Mouse (Mus musculus) MEL (cell line): ENCODE results near the gene Asap3.

ENCODE experiments used
- EP300 ChIP-seq, 2 experiments: IDR thresholded peaks; 2 replicates each; pipeline ENCODE4 v1.6.1; 2011; ENCODE audit warnings: improper control_type of control experiment in 2 of 2, low read length in 2 of 2, low read depth in 1 of 2, mild to moderate bottlenecking in 1 of 2
- ETS1 ChIP-seq: IDR thresholded peaks from 2 replicates; pipeline ENCODE4 v1.6.1; 2012; ENCODE audit warnings: low read depth, mild to moderate bottlenecking, inconsistent platforms, low read length, improper control_type of control experiment, moderate library complexity
- GABPA ChIP-seq: IDR thresholded peaks from 2 replicates; pipeline ENCODE4 v1.6.1; 2012; ENCODE audit warnings: low read depth, mild to moderate bottlenecking, inconsistent platforms, low read length, improper control_type of control experiment, moderate library complexity
- GATA1 ChIP-seq: IDR thresholded peaks from 2 replicates; pipeline ENCODE4 v1.6.1; 2011; ENCODE audit warnings: low read depth, low read length, improper control_type of control experiment
- MAFK ChIP-seq: IDR thresholded peaks from 2 replicates; pipeline ENCODE4 v1.6.1; 2011; ENCODE audit warnings: low read depth, mild to moderate bottlenecking, low read length, improper control_type of control experiment, borderline replicate concordance
- MEF2A ChIP-seq: IDR thresholded peaks from 2 replicates; pipeline ENCODE4 v1.6.1; 2014; ENCODE audit warnings: low read depth, mild to moderate bottlenecking, inconsistent platforms, low read length, improper control_type of control experiment; ENCODE audit not compliant: poor library complexity, insufficient replicate concordance, severe bottlenecking; ENCODE audit errors: extremely low read depth
- NELFE ChIP-seq: IDR thresholded peaks from 2 replicates; pipeline ENCODE4 v1.6.1; 2011; ENCODE audit warnings: low read depth, low read length, improper control_type of control experiment
- NRF1 ChIP-seq: IDR thresholded peaks from 2 replicates; pipeline ENCODE4 v1.6.1; 2014; ENCODE audit warnings: low read depth, mild to moderate bottlenecking, inconsistent platforms, low read length, improper control_type of control experiment, moderate library complexity; ENCODE audit not compliant: poor library complexity, insufficient read depth, severe bottlenecking
- POLR2A ChIP-seq, 2 experiments: IDR thresholded peaks; 2 replicates each; pipeline ENCODE4 v1.6.1; 2011 to 2012; ENCODE audit warnings: low read length in 2 of 2, mild to moderate bottlenecking in 2 of 2, control low read depth in 1 of 2, improper control_type of control experiment in 1 of 2, low read depth in 1 of 2, moderate library complexity in 1 of 2; ENCODE audit not compliant: control insufficient read depth in 1 of 2, insufficient read depth in 1 of 2, poor library complexity in 1 of 2
- SMC3 ChIP-seq: IDR thresholded peaks from 2 replicates; pipeline ENCODE4 v1.6.1; 2011; ENCODE audit warnings: low read depth, low read length, improper control_type of control experiment
- TAL1 ChIP-seq: IDR thresholded peaks from 2 replicates; pipeline ENCODE4 v1.6.1; 2012; ENCODE audit warnings: mild to moderate bottlenecking, inconsistent platforms, low read length, moderate library complexity, mixed read lengths

- TF ChIP-seq EP300 (IDR thresholded peaks at IDR 0.05; ENCODE audit: low read depth in 1 of 2, low read length in 2 of 2) (no peak), MEF2A (no peak), NELFE (no peak), GATA1 (no peak), GABPA (no peak), TAL1 (no peak), POLR2A (IDR thresholded peaks at IDR 0.05; ENCODE audit: control insufficient read depth in 1 of 2, insufficient read depth in 1 of 2, low read depth in 1 of 2, low read length in 2 of 2, poor library complexity in 1 of 2) (no peak), SMC3 (no peak), NRF1 (no peak), MAFK (no peak), ETS1 (no peak)
These were observed 32.5 kb downstream of the Asap3 start for GRCm38 (mm10) chr4:136238669-136239068.
